Mouse (Mus musculus) liver, postnatal 0 days (tissue): ENCODE results near the gene Gid8. TPM values are rescaled to one million over a fixed set of nuclear protein-coding genes. Genes with fewer than 3 reads are reported as not detected.

Source experiments
- ATAC-seq: fragments of 200-750 bp; cut with Nextera tagmentation; 2 replicates; pipeline ENCODE4 v1.8.0; 2017; ENCODE audit warnings: mild to moderate bottlenecking, moderate library complexity
- DNase-seq: peaks from one replicate; pipeline ENCODE4 v3.0.0-alpha.2; 2016
- H3K27ac ChIP-seq: fragments of 300-500 bp; sonication (generic); 2 replicates; pipeline ENCODE4 v1.5.1; 2014; ENCODE audit warnings: antibody characterized with exemption, moderate library complexity, mild to moderate bottlenecking, low read depth
- H3K27me3 ChIP-seq: fragments of 300-500 bp; sonication (generic); 2 replicates; pipeline ENCODE4 v1.6.1; 2014; ENCODE audit warnings: low read length, control low read depth, mixed read lengths; ENCODE audit not compliant: insufficient read depth
- H3K36me3 ChIP-seq: fragments of 300-500 bp; sonication (generic); replicated peaks from 2 replicates; pipeline ENCODE4 v1.6.1; 2014; ENCODE audit warnings: mild to moderate bottlenecking, control low read depth, low read length, moderate library complexity, mixed read lengths; ENCODE audit not compliant: insufficient read depth
- H3K4me1 ChIP-seq: fragments of 300-500 bp; sonication (generic); 2 replicates; pipeline ENCODE4 v1.6.1; 2014; ENCODE audit warnings: antibody characterized with exemption, mild to moderate bottlenecking, control low read depth; ENCODE audit not compliant: insufficient read depth
- H3K4me2 ChIP-seq: fragments of 300-500 bp; sonication (generic); 2 replicates; pipeline ENCODE4 v1.6.1; 2014; ENCODE audit warnings: low read depth, mild to moderate bottlenecking, low read length, moderate library complexity, mixed read lengths
- H3K4me3 ChIP-seq: fragments of 300-500 bp; sonication (generic); 2 replicates; pipeline ENCODE4 v1.5.1; 2014; ENCODE audit warnings: low read depth, low read length
- H3K9ac ChIP-seq: fragments of 300-500 bp; sonication (generic); replicated peaks from 2 replicates; pipeline ENCODE4 v1.6.1; 2014; ENCODE audit warnings: mild to moderate bottlenecking, moderate library complexity
- H3K9me3 ChIP-seq: fragments of 300-500 bp; sonication (generic); 2 replicates; pipeline ENCODE4 v1.6.1; 2016; ENCODE audit warnings: mild to moderate bottlenecking, control low read depth, low read length, mixed read lengths
- CTCF ChIP-seq: sonication (generic); IDR thresholded peaks from 2 replicates; pipeline ENCODE4 v1.5.1; 2016; ENCODE audit warnings: antibody characterized with exemption, low read depth
- EP300 ChIP-seq: IDR thresholded peaks from 2 replicates; pipeline ENCODE4 v1.6.1; 2016; ENCODE audit warnings: antibody characterized with exemption, low read depth, mild to moderate bottlenecking
- WGBS: fragments of 180-500 bp; shearing (Covaris S2); extraction: QIAGEN DNeasy Blood & Tissue Kit; methylation state at CpG from one replicate; pipeline ENCODE4 v1.1.7; 2014; ENCODE audit not compliant: insufficient replicate concordance; 5-methylcytosine and 5-hydroxymethylcytosine counted together
- polyA plus RNA-seq: library from polyadenylated mRNA; unstranded; fragments of >200 nt; fragmentation: Nextera tagmentation; extraction: Ambion mirVana; gene quantifications from 2 replicates; pipeline ENCODE4 v1.2.1, GENCODE M21; 2015

Gene Gid8
- polyA plus RNA-seq, 1 experiment from 2014 or later, result 71.3 TPM

GRCm38 (mm10) chr2:180701053-180701766 is 8.7 kb upstream of the Gid8 start:
- Histone ChIP-seq H3K27me3 (no peaks in the 10 kb centered on the region), H3K4me1 (peaks cover 65% of the 10 kb centered on the region), H3K9me3 (no peaks in the 10 kb centered on the region), H3K4me3 (peak overlapping the region; percentile 81), H3K36me3 (0 out of 2 replicates have a peak, but pooled peaks cover 3% of the 10 kb centered on the region), H3K4me2 (peak overlapping the region; percentile 93), H3K9ac (peak overlapping the region; percentile 93), H3K27ac (peak overlapping the region; percentile 99)
- TF ChIP-seq CTCF (no peak), EP300 (no peak; the same call in 1 of the 2 replicates)
- ATAC-seq, result peak; percentile 68
- peak; percentile 67 for DNase-seq
- 2% methylated on average over 26 of the region's 26 CpGs for WGBS

- Histone ChIP-seq H3K4me2 (peak overlapping the region; percentile 93), H3K27me3 (no peaks in the 10 kb centered on the region), H3K9me3 (no peaks in the 10 kb centered on the region), H3K4me1 (peaks cover 60% of the 10 kb centered on the region), H3K4me3 (peak overlapping the region; percentile 81), H3K27ac (peak overlapping the region; percentile 99), H3K36me3 (0 out of 2 replicates have a peak, but pooled peaks cover 4% of the 10 kb centered on the region), H3K9ac (peak overlapping the region; percentile 93)
- TF ChIP-seq EP300 (peak; percentile 8; the same call in 1 of the 2 replicates), CTCF (peak; percentile 16)
- DNase-seq (peak; percentile 93), ATAC-seq (peak; percentile 85)
- WGBS, result under 1% methylated on average over 66 of the region's 66 CpGs
Observed at GRCm38 (mm10) chr2:180701767-180702621, 7.9 kb upstream of the Gid8 start.

- no peak for ATAC-seq
- 32% methylated on average over 4 of the region's 4 CpGs for WGBS
- H3K4me1 ChIP-seq, result peaks cover 65% of the 10 kb centered on the region
- H3K9me3 ChIP-seq, result no peaks in the 10 kb centered on the region
- TF ChIP-seq CTCF (peak; percentile 33), EP300 (no peak)
- peak overlapping the region; percentile 81 for H3K4me3 ChIP-seq
- peak overlapping the region; percentile 93 for H3K9ac ChIP-seq
- H3K27ac ChIP-seq, result peak overlapping the region; percentile 99
- no peaks in the 10 kb centered on the region for H3K27me3 ChIP-seq
- peak overlapping the region; percentile 93 for H3K4me2 ChIP-seq
- no peak for DNase-seq
- 0 out of 2 replicates have a peak, but pooled peaks cover 5% of the 10 kb centered on the region for H3K36me3 ChIP-seq
Observed at GRCm38 (mm10) chr2:180702701-180703149, 7.2 kb upstream of the Gid8 start.

GRCm38 (mm10) chr2:180703175-180703574 is 6.7 kb upstream of the Gid8 start:
- Histone ChIP-seq H3K4me2 (peak overlapping the region; percentile 93), H3K9ac (no peak overlapping the region; the same call in 1 of the 2 replicates), H3K27ac (peak overlapping the region; percentile 99), H3K4me3 (no peak overlapping the region), H3K4me1 (peaks cover 68% of the 10 kb centered on the region), H3K36me3 (0 out of 2 replicates have a peak, but pooled peaks cover 5% of the 10 kb centered on the region), H3K9me3 (no peaks in the 10 kb centered on the region), H3K27me3 (no peaks in the 10 kb centered on the region)
- TF ChIP-seq CTCF (no peak), EP300 (no peak)
- ATAC-seq (no peak), DNase-seq (no peak)
- 56% methylated on average over 5 of the region's 5 CpGs for WGBS

- ATAC-seq (no peak), DNase-seq (no peak)
- Histone ChIP-seq H3K4me3 (no peak overlapping the region), H3K9me3 (no peaks in the 10 kb centered on the region), H3K4me2 (peak overlapping the region; percentile 93), H3K9ac (peak overlapping the region; percentile 3; the same call in 1 of the 2 replicates), H3K27me3 (no peaks in the 10 kb centered on the region), H3K36me3 (0 out of 2 replicates have a peak, but pooled peaks cover 5% of the 10 kb centered on the region), H3K4me1 (peaks cover 72% of the 10 kb centered on the region), H3K27ac (peak overlapping the region; percentile 99)
- TF ChIP-seq CTCF, result no peak
- no peak for TF ChIP-seq EP300
- WGBS, result 46% methylated on average over 3 of the region's 3 CpGs
Observed at GRCm38 (mm10) chr2:180703645-180704359, 6.1 kb upstream of the Gid8 start.
